Mouse (Mus musculus) myocyte (in vitro differentiated cells): Measurements from ENCODE around the gene Wnt9a. TPM values are rescaled to one million over a fixed set of nuclear protein-coding genes. Genes with fewer than 3 reads are reported as not detected.

ENCODE experiments used
- H3K27me3 ChIP-seq: one replicate; pipeline ENCODE4 v1.6.1; 2011; ENCODE audit not compliant: control insufficient read depth, insufficient read depth, insufficient read length
- H3K36me3 ChIP-seq: one replicate; pipeline ENCODE4 v1.6.1; 2011; ENCODE audit not compliant: control insufficient read depth, insufficient read depth
- H3K4me2 ChIP-seq: one replicate; pipeline ENCODE4 v1.6.1; 2011; ENCODE audit warnings: low read depth, control low read depth
- H3K4me3 ChIP-seq: one replicate; pipeline ENCODE4 v1.5.1; 2011; ENCODE audit warnings: mild to moderate bottlenecking, control low read depth, moderate library complexity
- H3K79me2 ChIP-seq: one replicate; pipeline ENCODE4 v1.6.1; 2011; ENCODE audit not compliant: control insufficient read depth, insufficient read depth
- H3ac ChIP-seq: one replicate; pipeline ENCODE4 v1.6.1; 2011; ENCODE audit not compliant: control insufficient read depth, insufficient read length
- CEBPB ChIP-seq: IDR thresholded peaks from 2 replicates; pipeline ENCODE4 v1.6.1; 2011; ENCODE audit warnings: mild to moderate bottlenecking, moderate library complexity; ENCODE audit not compliant: poor library complexity, insufficient read depth, severe bottlenecking
- E2F4 ChIP-seq: IDR thresholded peaks from one replicate; pipeline ENCODE4 v1.6.1; 2011; ENCODE audit warnings: mild to moderate bottlenecking, control low read depth, moderate library complexity; ENCODE audit not compliant: insufficient read depth
- MAX ChIP-seq: IDR thresholded peaks from one replicate; pipeline ENCODE4 v1.6.1; 2011; ENCODE audit warnings: low read depth, mild to moderate bottlenecking, control low read depth
- MYOD1 ChIP-seq, 3 experiments: IDR thresholded peaks; one replicate each; pipeline ENCODE4 v1.6.1; 2011; ENCODE audit warnings: control low read depth in 2 of 3, low read depth in 2 of 3, mild to moderate bottlenecking in 2 of 3, moderate library complexity in 1 of 3; ENCODE audit not compliant: insufficient read length in 2 of 3, control insufficient read depth in 1 of 3
- MYOG ChIP-seq, 3 experiments: IDR thresholded peaks; one replicate each; pipeline ENCODE4 v1.6.1; 2011; ENCODE audit warnings: control low read depth in 2 of 3, low read depth in 2 of 3, mild to moderate bottlenecking in 2 of 3; ENCODE audit not compliant: insufficient read length in 2 of 3, control insufficient read depth in 1 of 3, insufficient read depth in 1 of 3
- POLR2A ChIP-seq: IDR thresholded peaks from one replicate; pipeline ENCODE4 v1.6.1; 2011; ENCODE audit warnings: low read depth, mild to moderate bottlenecking, control low read depth, moderate library complexity; ENCODE audit not compliant: insufficient read length
- POLR2AphosphoS2 ChIP-seq: IDR thresholded peaks from one replicate; pipeline ENCODE4 v1.6.1; 2011; ENCODE audit warnings: low read depth, control low read depth; ENCODE audit not compliant: insufficient read length
- REST ChIP-seq: IDR thresholded peaks from one replicate; pipeline ENCODE4 v1.6.1; 2011; ENCODE audit warnings: mild to moderate bottlenecking, control low read depth, moderate library complexity; ENCODE audit not compliant: insufficient read depth, insufficient read length
- SRF ChIP-seq: IDR thresholded peaks from one replicate; pipeline ENCODE4 v1.6.1; 2011; ENCODE audit warnings: low read depth; ENCODE audit not compliant: control insufficient read depth, insufficient read length
- TCF12 ChIP-seq: IDR thresholded peaks from one replicate; pipeline ENCODE4 v1.6.1; 2011; ENCODE audit warnings: mild to moderate bottlenecking, control low read depth; ENCODE audit not compliant: poor library complexity, insufficient read depth, severe bottlenecking
- TCF3 ChIP-seq: IDR thresholded peaks from one replicate; pipeline ENCODE4 v1.6.1; 2011; ENCODE audit warnings: low read depth, control low read depth; ENCODE audit not compliant: insufficient read length
- USF1 ChIP-seq: IDR thresholded peaks from one replicate; pipeline ENCODE4 v1.6.1; 2011; ENCODE audit warnings: low read depth, mild to moderate bottlenecking, control low read depth, moderate library complexity
- polyA plus RNA-seq: library from polyadenylated mRNA; unstranded; fragments of >200 nt; fragmentation: generic; extraction: Trizol; gene quantifications from one replicate; pipeline ENCODE4 v1.2.1, GENCODE M21; 2012; ENCODE audit warnings: missing spikeins

Gene Wnt9a
- polyA plus RNA-seq, 1 experiment, result 11.6 TPM

DNA sequence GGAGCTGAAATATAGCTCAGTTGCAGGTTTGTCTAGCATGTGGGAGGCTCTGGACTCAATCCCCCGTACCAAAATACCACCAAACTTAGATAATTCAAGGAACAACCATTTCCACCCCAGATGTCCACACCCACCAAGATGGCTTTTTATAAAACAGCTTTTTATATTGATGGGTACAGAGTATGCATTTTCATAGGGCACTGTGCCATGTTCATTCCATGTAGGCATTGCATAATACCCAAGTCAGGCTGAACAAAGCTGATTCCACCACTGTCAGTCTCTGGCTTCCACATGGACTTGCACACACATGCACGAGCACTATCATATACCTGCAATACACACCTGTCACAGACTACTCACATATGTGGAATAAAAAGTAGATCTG lies 32.0 kb downstream of the Wnt9a start:
- Histone ChIP-seq H3K36me3 (no peaks in the 10 kb centered on the region), H3K79me2 (no peaks in the 10 kb centered on the region), H3K4me3 (no peak overlapping the region), H3ac (no peak overlapping the region), H3K4me2 (no peak overlapping the region), H3K27me3 (no peaks in the 10 kb centered on the region)
- TF ChIP-seq CEBPB (no peak), SRF (no peak), POLR2A (no peak), POLR2AphosphoS2 (no peak), MAX (no peak), USF1 (no peak)

DNA sequence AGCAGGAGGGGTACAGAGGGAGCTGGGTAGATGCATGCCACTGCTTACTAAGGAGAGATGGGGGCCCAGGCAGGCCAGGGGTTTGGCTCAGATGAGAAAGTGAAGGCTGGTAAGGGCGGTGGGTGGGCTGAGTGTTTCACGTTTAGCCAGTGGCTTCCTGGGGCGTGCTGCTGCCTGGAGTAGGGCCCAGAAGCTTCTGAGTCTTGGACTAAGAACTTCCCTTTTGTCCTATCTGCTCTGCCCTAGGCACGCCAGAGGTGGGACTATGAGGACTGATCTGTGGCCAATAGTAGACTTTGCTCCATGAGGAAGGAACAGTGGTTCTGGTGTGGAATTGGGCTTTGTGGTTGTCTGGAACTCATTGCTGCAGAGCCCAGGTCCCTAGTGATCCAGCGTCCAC lies 36.2 kb downstream of the Wnt9a start:
- Histone ChIP-seq H3K36me3 (no peaks in the 10 kb centered on the region), H3ac (no peak overlapping the region), H3K4me3 (no peak overlapping the region), H3K4me2 (no peak overlapping the region), H3K27me3 (no peaks in the 10 kb centered on the region), H3K79me2 (no peaks in the 10 kb centered on the region)
- no peak for TF ChIP-seq TCF3
- no peak for TF ChIP-seq SRF
- TF ChIP-seq MYOD1 (IDR thresholded peaks at IDR 0.05; ENCODE audit: control insufficient read depth in 1 of 3, insufficient read length in 2 of 3, low read depth in 2 of 3), result no peak
- TF ChIP-seq REST, result no peak
- no peak for TF ChIP-seq TCF12

DNA sequence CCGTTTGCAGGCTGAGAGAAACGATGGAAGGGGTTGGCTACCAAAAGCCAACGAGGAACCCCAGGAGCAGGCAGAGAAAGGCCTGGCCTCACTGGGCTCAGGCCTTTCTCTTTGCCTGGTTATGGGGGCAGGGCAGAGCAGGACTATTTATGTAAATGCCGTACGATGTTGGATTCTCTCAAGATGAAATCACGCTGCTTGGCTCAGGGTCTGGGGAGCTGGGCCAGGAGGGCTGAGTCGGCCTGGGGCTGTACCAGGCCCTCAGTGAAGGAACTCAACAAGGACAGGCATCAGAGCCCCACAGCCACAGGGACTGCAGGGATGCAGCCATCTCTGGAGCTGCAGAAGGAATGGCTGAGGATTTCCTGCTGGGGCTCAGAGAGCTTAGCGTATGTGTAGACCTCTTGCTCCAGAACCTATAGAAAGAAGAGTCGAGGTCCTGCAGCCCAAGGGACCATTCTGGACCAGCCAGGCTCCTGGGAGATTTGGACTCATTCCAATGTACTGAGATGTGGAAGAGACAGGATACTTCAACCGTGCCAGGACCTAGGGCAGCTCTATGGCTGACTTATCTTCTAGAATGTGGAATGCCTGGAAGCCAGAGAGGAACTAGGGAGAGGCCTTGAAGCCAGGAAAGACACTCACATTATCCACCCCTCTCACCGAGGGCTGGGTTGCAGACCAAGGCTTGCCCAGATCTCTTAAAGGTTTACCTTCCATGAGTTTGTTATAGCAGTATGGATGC lies 39.6 kb downstream of the Wnt9a start:
- H3ac ChIP-seq, result no peak overlapping the region
- H3K4me3 ChIP-seq, result no peak overlapping the region
- no peak for TF ChIP-seq E2F4
- no peak for TF ChIP-seq POLR2A
- TF ChIP-seq CEBPB, result no peak
- no peak for TF ChIP-seq USF1
- no peak for TF ChIP-seq TCF12
- no peak for TF ChIP-seq SRF
- no peak for TF ChIP-seq MYOD1 (IDR thresholded peaks at IDR 0.05; ENCODE audit: control insufficient read depth in 1 of 3, insufficient read length in 2 of 3, low read depth in 2 of 3)
- TF ChIP-seq MYOG (IDR thresholded peaks at IDR 0.05; ENCODE audit: control insufficient read depth in 1 of 3, insufficient read depth in 1 of 3, insufficient read length in 2 of 3, low read depth in 2 of 3), result no peak
- TF ChIP-seq POLR2AphosphoS2, result no peak
- no peak for TF ChIP-seq MAX
- no peak for TF ChIP-seq REST
- no peak overlapping the region for H3K4me2 ChIP-seq
- no peaks in the 10 kb centered on the region for H3K36me3 ChIP-seq
- H3K27me3 ChIP-seq, result no peaks in the 10 kb centered on the region
- no peaks in the 10 kb centered on the region for H3K79me2 ChIP-seq

DNA sequence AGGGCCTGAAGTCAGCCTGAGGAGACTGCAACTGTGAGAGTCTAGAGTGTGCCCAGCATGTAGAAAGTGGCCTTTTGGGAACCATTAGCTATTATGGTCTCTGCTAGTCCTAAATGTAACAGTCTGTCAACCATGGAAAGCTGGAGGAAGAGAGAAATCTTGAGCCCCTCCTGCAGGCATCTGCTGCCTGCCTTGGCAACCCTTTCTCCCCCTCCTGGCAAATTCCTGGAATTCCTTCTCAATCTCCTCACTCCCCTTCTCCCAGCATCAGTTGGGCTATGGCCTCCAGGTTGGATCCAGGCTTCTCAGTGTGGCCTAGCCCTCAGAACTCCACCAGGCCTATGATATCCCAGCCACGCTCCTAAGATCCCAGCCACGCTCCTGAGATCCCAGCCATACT lies 43.6 kb downstream of the Wnt9a start:
- Histone ChIP-seq H3ac (no peak overlapping the region), H3K36me3 (no peaks in the 10 kb centered on the region), H3K79me2 (no peaks in the 10 kb centered on the region), H3K4me3 (no peak overlapping the region), H3K27me3 (no peaks in the 10 kb centered on the region), H3K4me2 (no peak overlapping the region)
- TF ChIP-seq POLR2AphosphoS2 (no peak), USF1 (no peak), REST (no peak), MYOG (IDR thresholded peaks at IDR 0.05; ENCODE audit: control insufficient read depth in 1 of 3, insufficient read depth in 1 of 3, insufficient read length in 2 of 3, low read depth in 2 of 3) (no peak), POLR2A (no peak), SRF (no peak), MAX (no peak), E2F4 (no peak), CEBPB (no peak), TCF3 (no peak), MYOD1 (IDR thresholded peaks at IDR 0.05; ENCODE audit: control insufficient read depth in 1 of 3, insufficient read length in 2 of 3, low read depth in 2 of 3) (no peak), TCF12 (no peak)

DNA sequence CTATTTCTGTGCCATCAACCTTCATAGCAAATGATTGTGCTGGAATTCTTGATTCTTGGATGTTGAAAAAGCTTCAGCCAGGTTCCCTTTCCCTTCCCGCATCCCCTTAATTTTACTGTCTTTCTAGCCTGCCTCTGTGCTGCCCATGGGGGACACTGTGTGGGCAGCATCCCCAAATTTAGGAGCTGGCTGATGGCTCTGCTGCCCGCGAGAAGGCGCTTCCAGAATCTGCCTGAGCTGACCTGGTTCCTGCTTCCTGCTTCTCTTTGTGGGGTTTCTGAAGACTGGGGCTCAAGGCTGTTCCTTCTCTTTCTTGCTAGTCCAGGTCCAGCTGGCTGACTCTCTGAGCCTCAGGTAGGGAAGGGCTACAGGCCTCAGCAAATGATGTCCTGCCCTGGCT lies 48.1 kb downstream of the Wnt9a start:
- H3K27me3 ChIP-seq, result no peaks in the 10 kb centered on the region
- H3ac ChIP-seq, result no peak overlapping the region
- no peak for TF ChIP-seq USF1
- no peak for TF ChIP-seq E2F4
- TF ChIP-seq SRF, result no peak
- no peak for TF ChIP-seq REST
- no peak for TF ChIP-seq MYOD1 (IDR thresholded peaks at IDR 0.05; ENCODE audit: control insufficient read depth in 1 of 3, insufficient read length in 2 of 3, low read depth in 2 of 3)
- TF ChIP-seq MYOG (IDR thresholded peaks at IDR 0.05; ENCODE audit: control insufficient read depth in 1 of 3, insufficient read depth in 1 of 3, insufficient read length in 2 of 3, low read depth in 2 of 3), result no peak
- TF ChIP-seq TCF3, result no peak
- no peak for TF ChIP-seq POLR2AphosphoS2
- H3K4me3 ChIP-seq, result no peak overlapping the region
- no peak overlapping the region for H3K4me2 ChIP-seq
- no peaks in the 10 kb centered on the region for H3K36me3 ChIP-seq
- H3K79me2 ChIP-seq, result no peaks in the 10 kb centered on the region
